Mouse (Mus musculus) hindbrain, embryonic 10.5 days (tissue): ENCODE results near the gene Lclat1. TPM values are rescaled to one million over a fixed set of nuclear protein-coding genes. Genes with fewer than 3 reads are reported as not detected.

Experiments used
- DNase-seq: peaks from one replicate; pipeline ENCODE4 v3.0.0-alpha.2; 2017; ENCODE audit warnings: low spot score
- H3K27ac ChIP-seq: fragments of 300-500 bp; sonication (generic); 2 replicates; pipeline ENCODE4 v1.5.1; 2016; ENCODE audit warnings: mild to moderate bottlenecking, moderate library complexity
- H3K27me3 ChIP-seq: fragments of 300-500 bp; sonication (generic); 2 replicates; pipeline ENCODE4 v1.6.1; 2016; ENCODE audit warnings: mild to moderate bottlenecking; ENCODE audit not compliant: poor library complexity, insufficient read depth, severe bottlenecking
- H3K36me3 ChIP-seq: fragments of 300-500 bp; sonication (generic); 2 replicates; pipeline ENCODE4 v1.6.1; 2016; ENCODE audit warnings: mild to moderate bottlenecking, moderate library complexity
- H3K4me1 ChIP-seq: fragments of 300-500 bp; sonication (generic); replicated peaks from 2 replicates; pipeline ENCODE4 v1.6.1; 2016; ENCODE audit warnings: mild to moderate bottlenecking
- H3K4me3 ChIP-seq: fragments of 300-500 bp; sonication (generic); 2 replicates; pipeline ENCODE4 v1.5.1; 2016; ENCODE audit warnings: mild to moderate bottlenecking, moderate library complexity
- H3K9me3 ChIP-seq: fragments of 300-500 bp; sonication (generic); 2 replicates; pipeline ENCODE4 v1.6.1; 2016; ENCODE audit warnings: mild to moderate bottlenecking, moderate library complexity
- WGBS: fragments of 180-500 bp; shearing (Covaris S2); methylation state at CpG from one replicate; pipeline ENCODE4 v1.1.7; 2016; 5-methylcytosine and 5-hydroxymethylcytosine counted together
- polyA plus RNA-seq: library from polyadenylated mRNA; unstranded; fragments of >200 nt; fragmentation: Nextera tagmentation; extraction: Ambion mirVana; gene quantifications from 2 replicates; pipeline ENCODE4 v1.2.1, GENCODE M21; 2016

Lclat1 gene
- polyA plus RNA-seq: 9.8 and 10.5 TPM in 2 replicates

DNA sequence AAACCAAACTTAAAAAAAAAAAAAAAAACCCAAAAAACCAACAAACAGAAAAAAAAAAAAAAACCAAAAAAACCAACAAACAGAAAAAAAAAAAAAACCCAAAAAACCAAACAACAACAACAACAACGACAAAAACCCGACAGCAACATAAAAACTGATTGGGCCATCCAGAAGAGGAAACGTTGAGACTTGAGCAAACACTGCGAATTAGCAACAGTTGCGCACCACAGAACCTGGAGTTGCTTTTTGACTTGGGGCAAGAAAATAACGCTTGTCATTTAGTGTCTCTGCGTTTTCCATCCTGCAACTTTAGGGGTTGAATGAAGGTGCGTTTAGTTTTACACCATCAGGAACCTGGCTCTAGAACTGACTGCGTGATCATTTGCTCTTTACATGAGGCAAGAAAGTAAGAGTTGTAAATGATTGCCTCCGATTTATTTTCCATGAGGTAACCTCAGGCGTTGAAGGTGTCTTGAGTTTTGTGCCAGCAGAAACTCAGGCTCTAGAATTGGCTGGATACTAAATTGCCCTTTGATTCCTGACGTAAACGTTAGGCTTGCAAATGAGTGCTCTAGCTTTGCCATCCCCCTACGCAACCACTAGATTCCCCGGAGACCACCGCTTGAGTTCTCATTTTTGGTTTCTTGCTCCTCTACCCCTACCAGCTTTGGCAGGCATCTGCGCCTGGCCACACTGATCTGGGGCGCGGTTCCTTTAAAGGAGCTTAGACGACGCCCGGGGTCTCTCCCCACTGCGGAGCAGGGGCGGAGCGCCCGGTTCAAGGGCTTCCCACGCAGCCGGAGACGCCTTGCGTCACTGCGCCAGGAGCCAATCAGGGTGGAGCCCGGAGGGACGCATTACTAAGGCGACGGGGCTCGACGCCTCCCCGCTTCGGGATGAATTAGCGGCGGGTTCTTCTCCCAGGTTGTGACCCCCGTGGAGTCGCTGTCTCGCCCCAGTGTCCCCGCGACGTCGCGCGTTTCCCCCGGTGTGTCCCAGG is at the start of gene Lclat1:
Lclat1 (plus strand) TSS at position 828 of the 1,000 bp plus-strand sequence.
- WGBS: 6% methylated on average over 51 of the region's 51 CpGs
- Histone ChIP-seq H3K27me3 (no peaks in the 10 kb centered on the region), H3K4me1 (peaks cover 18% of the 10 kb centered on the region), H3K4me3 (peak within 1 kb of the TSS; percentile 92), H3K9me3 (no peaks in the 10 kb centered on the region), H3K36me3 (no peaks in the 10 kb centered on the region), H3K27ac (peak within 1 kb of the TSS; percentile 92)
- DNase-seq: peak; percentile 94

DNA sequence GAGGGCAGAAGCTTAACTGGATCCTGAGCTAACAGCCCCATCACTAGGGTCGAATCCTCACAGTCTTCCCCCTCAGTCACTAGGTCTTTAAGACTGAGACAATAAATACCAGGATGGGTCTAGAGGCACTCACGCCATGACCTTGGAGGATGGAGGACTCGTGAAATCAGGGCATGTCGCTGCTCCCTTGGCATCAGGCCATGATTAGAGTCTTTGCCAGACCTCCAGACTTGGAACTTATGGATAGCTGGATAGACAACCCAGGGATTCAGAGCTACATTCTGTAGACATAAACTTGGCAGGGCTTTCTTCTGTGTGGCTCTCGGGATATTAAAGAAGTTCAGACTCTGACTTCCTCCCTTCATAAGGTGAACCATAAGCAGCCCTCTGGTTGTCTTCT is 49.5 kb upstream of the Lclat1 start:
- Histone ChIP-seq H3K9me3 (no peaks in the 10 kb centered on the region), H3K36me3 (no peaks in the 10 kb centered on the region), H3K27ac (no peak overlapping the region), H3K4me1 (peaks cover 18% of the 10 kb centered on the region), H3K4me3 (no peak overlapping the region), H3K27me3 (peaks cover 22% of the 10 kb centered on the region; the same call in 1 of the 2 replicates)
- DNase-seq: no peak
- 90% methylated on average over 5 of the region's 5 CpGs for WGBS

DNA sequence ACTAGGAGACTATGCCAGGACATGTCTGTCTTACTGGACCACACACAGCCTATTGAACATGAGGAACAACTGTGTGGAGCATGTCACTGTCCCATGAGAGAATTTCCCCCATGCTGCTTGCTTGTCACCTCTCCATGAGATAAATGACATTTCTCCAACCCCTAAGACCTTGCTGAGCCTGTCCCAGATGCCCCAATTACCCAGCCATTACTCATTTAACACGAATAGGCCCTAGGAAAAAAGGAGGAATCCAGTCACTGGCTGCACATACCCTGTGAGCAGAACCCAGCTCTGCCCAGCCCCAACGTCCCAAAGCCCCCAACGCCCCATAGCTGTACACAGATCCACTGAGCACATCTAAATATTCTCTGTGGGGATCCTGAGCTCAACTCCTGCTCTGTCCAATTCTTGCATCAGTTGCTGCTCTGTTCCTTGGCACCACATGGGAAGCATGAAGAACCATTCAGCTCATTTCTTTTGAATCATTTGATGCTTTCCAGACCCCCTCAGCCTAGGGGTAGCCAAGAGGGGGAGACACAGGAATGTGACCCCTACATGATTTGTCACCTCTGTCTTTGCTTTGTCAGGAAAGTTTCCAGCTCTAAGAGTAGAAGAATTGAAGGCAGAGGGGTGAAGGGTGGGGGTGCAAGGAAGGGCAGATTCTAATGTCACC is 47.4 kb upstream of the Lclat1 start:
- DNase-seq: no peak
- Histone ChIP-seq H3K27me3 (peaks cover 22% of the 10 kb centered on the region; the same call in 1 of the 2 replicates), H3K36me3 (no peaks in the 10 kb centered on the region), H3K4me3 (no peak overlapping the region), H3K27ac (0 out of 2 replicates have a peak overlapping the region, but pooled peaks have one; percentile 8), H3K4me1 (peaks cover 15% of the 10 kb centered on the region), H3K9me3 (no peaks in the 10 kb centered on the region)
- WGBS: 50% methylated on average over 3 of the region's 3 CpGs

DNA sequence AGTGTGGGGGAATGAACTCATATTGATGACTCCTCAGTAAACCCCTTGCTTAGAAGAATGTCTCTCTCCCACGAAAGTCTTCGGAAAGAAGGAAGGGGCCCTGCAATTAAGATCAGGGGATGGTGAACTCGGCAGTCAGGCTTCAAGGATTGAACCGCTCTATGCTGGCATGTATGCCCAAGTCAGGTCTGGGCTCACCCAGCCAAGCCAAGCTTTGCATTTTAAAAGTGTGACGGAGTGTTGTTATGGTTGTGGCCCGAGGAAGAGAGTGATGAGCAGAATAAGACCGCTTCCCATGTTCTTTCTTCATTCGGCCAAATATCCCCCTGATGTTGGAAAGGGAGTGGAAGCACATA is 46.9 kb upstream of the Lclat1 start:
- H3K4me3 ChIP-seq: no peak overlapping the region
- DNase-seq: no peak
- H3K9me3 ChIP-seq: no peaks in the 10 kb centered on the region
- H3K4me1 ChIP-seq: peaks cover 16% of the 10 kb centered on the region
- WGBS: 81% methylated on average over 8 of the region's 8 CpGs
- H3K36me3 ChIP-seq: no peaks in the 10 kb centered on the region
- no peak overlapping the region for H3K27ac ChIP-seq
- peaks cover 22% of the 10 kb centered on the region; the same call in 1 of the 2 replicates for H3K27me3 ChIP-seq

DNA sequence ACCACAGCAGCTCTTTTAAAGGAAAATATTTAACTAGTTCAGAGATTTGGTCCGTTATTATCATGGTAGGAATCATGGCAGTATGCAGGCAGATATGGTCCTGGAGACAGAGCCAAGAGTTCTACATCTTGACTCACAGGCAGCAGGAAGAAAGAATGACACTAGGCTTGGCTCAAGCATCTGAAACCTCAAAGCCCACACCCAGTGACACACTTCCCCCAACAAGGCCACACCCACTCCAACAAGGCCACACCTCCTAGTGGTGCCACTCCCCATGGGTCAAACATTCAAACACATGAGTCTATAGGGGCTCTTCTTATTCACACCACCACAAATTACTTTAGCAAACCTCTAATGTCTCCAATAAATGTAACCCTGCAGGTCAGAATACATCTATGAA is 45.1 kb upstream of the Lclat1 start:
- peaks cover 22% of the 10 kb centered on the region; the same call in 1 of the 2 replicates for H3K27me3 ChIP-seq
- WGBS: 78% methylated on average over 1 of the region's 1 CpGs
- no peak overlapping the region for H3K27ac ChIP-seq
- peaks cover 33% of the 10 kb centered on the region for H3K4me1 ChIP-seq
- H3K36me3 ChIP-seq: no peaks in the 10 kb centered on the region
- no peak for DNase-seq
- no peak overlapping the region for H3K4me3 ChIP-seq
- no peaks in the 10 kb centered on the region for H3K9me3 ChIP-seq

DNA sequence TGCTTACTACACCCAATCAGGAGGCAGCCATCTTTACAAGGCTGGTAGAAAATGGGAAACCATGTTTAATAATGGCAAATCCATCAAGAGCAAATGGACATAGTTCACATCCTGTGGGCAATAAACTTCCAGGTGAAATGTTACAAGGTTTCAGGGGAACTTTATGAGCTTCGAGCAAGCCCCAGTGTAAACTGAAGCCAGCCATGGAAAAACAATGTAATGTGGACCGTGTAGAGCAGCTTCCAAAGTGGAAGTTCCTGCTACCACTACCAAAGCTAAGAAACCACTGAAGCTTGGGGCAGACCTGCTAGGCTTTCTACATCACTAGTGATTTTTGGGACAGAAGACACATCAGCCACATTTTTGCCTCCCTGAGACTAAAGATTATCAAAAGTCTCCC is 44.5 kb upstream of the Lclat1 start:
- H3K4me1 ChIP-seq: peaks cover 38% of the 10 kb centered on the region
- no peaks in the 10 kb centered on the region for H3K9me3 ChIP-seq
- H3K36me3 ChIP-seq: no peaks in the 10 kb centered on the region
- no peak overlapping the region for H3K27ac ChIP-seq
- 84% methylated on average over 2 of the region's 2 CpGs for WGBS
- no peak for DNase-seq
- H3K27me3 ChIP-seq: peaks cover 16% of the 10 kb centered on the region; the same call in 1 of the 2 replicates
- no peak overlapping the region for H3K4me3 ChIP-seq

DNA sequence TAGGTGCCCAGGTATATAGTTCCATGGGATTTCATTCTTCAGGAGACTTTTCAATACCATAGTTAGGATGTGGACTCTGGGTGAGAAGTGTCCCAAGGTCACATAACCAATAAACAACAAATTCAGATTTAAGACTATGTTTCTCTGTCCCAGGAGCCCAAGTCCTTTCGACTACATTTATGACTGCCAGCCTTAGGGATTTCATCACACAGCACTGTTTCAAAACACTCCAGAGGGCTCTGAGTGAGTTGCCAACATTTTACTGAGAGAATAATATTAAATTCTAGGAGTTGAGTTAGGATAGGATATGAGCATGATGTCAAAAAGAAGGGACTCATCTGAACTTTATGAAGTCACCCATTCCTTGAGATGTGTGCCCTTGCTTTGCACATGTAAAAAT is 44.0 kb upstream of the Lclat1 start:
- Histone ChIP-seq H3K4me3 (no peak overlapping the region), H3K4me1 (peaks cover 38% of the 10 kb centered on the region)
- WGBS: 93% methylated on average over 1 of the region's 1 CpGs

DNA sequence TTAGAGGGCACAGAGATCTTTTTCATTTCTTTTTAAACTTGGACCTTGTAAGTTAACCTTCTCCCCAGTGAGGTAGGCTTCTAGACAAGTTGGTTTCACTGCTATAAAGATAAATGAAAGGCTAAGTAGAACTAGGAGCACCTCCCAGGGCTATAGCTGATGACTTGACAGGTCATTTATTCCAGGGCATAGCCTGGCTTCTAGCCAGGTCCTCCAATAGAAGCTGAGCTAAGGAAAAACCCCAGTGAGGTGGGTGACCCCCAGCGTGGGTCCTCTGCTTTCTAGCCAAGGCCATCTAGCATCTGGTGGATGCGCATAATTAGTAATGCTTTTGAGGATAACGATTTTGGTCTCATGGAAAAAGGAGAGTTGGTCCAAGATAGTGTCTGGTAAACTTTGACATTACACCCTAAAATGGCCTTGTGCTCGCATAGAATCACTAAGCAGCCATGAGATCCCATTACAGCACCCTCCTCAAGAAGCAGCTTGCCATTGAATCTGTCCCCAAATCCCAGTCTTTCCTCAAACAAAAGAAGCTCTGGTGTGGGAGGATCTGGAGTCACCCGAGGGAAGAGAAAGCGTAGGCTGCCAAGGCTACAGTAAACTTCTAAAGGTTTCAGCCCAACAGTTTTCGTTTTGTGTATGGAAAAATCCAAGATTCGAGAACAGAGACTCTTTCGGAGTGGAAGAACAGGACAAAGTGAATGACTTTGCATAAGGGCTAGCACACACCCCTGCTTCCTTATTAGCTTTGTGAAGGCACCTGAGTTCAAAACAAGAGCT is 41.2 kb upstream of the Lclat1 start:
- Histone ChIP-seq H3K36me3 (no peaks in the 10 kb centered on the region), H3K9me3 (no peaks in the 10 kb centered on the region), H3K4me3 (no peak overlapping the region), H3K27me3 (peaks cover 16% of the 10 kb centered on the region; the same call in 1 of the 2 replicates), H3K4me1 (peaks cover 27% of the 10 kb centered on the region), H3K27ac (no peak overlapping the region)
- no peak for DNase-seq
- 79% methylated on average over 9 of the region's 9 CpGs for WGBS

More for the DNA sequence above, 44.0 kb upstream of the Lclat1 start:
- no peak for DNase-seq
- Histone ChIP-seq H3K9me3 (no peaks in the 10 kb centered on the region), H3K27ac (no peak overlapping the region), H3K36me3 (no peaks in the 10 kb centered on the region), H3K27me3 (peaks cover 16% of the 10 kb centered on the region; the same call in 1 of the 2 replicates)

DNA sequence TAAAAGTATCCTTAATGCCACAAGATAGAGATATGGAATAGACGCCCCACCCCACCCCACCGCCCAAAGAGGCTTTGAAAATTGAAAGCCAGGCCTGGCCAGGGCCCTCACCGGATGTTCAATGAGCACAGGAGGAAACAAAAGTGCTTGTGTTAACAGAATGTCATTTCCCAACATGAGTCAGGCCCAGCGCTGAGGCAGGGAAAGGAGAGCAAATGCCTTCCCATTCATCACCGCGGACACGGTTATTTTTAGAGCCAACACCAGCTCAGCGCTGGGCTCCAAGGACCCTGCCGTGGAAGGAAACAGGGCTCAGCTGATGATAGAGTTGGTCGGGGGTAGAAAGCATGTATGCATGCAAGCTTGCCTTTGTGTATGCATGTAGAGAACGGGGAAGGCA is 40.4 kb upstream of the Lclat1 start:
- DNase-seq: peak; percentile 35
- H3K36me3 ChIP-seq: no peaks in the 10 kb centered on the region
- H3K27ac ChIP-seq: peak overlapping the region; percentile 43; the same call in 1 of the 2 replicates
- H3K4me1 ChIP-seq: peaks cover 36% of the 10 kb centered on the region
- H3K27me3 ChIP-seq: peaks cover 10% of the 10 kb centered on the region; the same call in 1 of the 2 replicates
- 42% methylated on average over 11 of the region's 11 CpGs for WGBS
- H3K9me3 ChIP-seq: no peaks in the 10 kb centered on the region
- no peak overlapping the region for H3K4me3 ChIP-seq

DNA sequence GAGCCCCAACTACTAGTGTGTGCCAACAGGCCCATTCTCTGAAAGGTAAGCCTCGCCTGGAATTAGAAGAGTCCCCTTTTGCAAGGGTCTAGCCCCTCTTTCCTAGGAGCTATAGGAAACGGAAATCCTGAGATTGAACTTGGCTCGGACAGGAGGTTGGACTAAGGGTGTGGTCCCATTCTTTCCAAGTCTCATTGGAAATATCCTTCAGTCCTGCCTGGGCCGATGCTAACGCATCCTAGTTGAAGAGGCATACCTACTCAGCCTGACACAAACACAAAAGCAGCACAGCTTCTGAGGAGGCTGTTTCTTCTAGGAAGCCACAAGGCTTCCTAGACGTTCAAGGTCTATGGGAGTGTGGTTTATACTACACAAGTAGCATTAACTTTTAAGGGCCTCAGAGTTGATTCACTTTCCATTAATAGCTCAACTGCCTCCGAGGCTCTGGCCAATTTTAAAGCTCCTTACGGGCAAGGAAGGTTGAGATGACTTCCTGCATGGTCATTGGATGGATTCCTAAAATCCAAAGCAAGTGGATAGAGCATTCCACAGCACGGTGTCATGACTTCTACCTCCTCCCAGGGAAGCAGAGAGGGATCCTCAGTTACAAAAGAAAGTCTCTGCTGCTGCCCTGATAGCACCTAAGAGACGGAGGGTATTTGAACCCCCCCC is 39.3 kb upstream of the Lclat1 start:
- WGBS: 88% methylated on average over 10 of the region's 10 CpGs
- H3K27me3 ChIP-seq: no peaks in the 10 kb centered on the region
- H3K4me1 ChIP-seq: peaks cover 40% of the 10 kb centered on the region
- H3K4me3 ChIP-seq: no peak overlapping the region
- no peak for DNase-seq
- H3K27ac ChIP-seq: peak overlapping the region; percentile 56; the same call in 1 of the 2 replicates
- H3K9me3 ChIP-seq: no peaks in the 10 kb centered on the region
- H3K36me3 ChIP-seq: no peaks in the 10 kb centered on the region

DNA sequence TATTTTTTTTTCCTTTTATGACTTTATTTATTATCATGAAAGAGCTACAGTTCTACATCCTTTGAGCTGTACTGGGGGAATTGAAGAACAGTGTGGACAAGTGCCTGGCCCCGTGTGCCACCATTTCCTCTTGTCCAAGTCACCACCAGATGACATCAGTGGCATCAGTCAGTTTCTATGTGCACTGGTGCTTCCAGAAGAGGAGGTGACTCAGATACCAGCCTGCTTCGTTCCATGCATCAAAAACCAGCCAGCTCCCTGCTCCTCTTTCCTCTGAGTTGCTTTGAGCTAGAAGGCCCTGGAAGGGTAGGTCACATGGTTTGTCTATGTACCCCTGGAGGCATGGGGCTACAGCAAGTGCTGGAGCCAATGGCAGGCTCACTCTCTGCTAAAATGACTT is 37.3 kb upstream of the Lclat1 start:
- no peak for DNase-seq
- Histone ChIP-seq H3K27ac (no peak overlapping the region), H3K4me3 (no peak overlapping the region), H3K36me3 (no peaks in the 10 kb centered on the region), H3K4me1 (peaks cover 40% of the 10 kb centered on the region), H3K27me3 (no peaks in the 10 kb centered on the region), H3K9me3 (no peaks in the 10 kb centered on the region)
- 91% methylated on average over 2 of the region's 2 CpGs for WGBS

DNA sequence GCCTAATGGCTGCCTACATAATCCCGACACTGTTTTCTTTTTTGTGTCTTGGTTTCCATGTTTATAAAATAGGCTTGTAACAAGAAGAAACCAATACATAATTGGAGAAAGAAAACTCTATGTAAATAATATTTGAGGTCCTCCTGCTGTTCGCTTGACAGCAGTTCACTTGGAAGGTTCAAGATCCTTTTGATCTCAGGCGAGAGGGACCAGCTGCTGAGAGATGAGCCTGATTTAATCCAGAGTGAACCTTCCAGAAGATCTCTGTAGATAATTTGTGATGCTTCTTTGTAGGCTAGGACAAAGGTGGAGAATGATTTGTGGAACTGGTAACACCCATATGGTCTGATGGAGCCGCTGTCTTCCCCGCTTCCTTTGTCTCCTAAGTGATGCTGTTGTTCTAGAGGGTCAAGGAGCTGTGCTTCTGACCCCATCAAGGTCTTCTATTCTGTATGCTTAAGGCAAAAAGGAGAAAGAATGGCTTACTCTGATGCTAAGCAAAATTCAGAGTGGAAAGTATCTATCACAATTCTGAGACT is 36.0 kb upstream of the Lclat1 start:
- 61% methylated on average over 5 of the region's 5 CpGs for WGBS
- no peak overlapping the region for H3K27ac ChIP-seq

More for the DNA sequence above, 36.0 kb upstream of the Lclat1 start:
- no peaks in the 10 kb centered on the region for H3K27me3 ChIP-seq
- H3K9me3 ChIP-seq: no peaks in the 10 kb centered on the region
- H3K36me3 ChIP-seq: no peaks in the 10 kb centered on the region
- H3K4me1 ChIP-seq: peaks cover 32% of the 10 kb centered on the region
- no peak overlapping the region for H3K4me3 ChIP-seq
- DNase-seq: no peak
